Mouse (Mus musculus): ENCODE data around the gene Bnip2.

- TF ChIP-seq EP300 (IDR thresholded peaks at IDR 0.05; ENCODE audit: low read depth) (no peak), CTCF (IDR thresholded peaks at IDR 0.05; ENCODE audit: low read depth) (no peak)
Observed at GRCm38 (mm10) chr9:69961007-69961406, 28.3 kb upstream of the Bnip2 start.
